Mouse (Mus musculus): ENCODE results near the gene Wdr62.
A peak's percentile ranks its signal among the peaks of the same experiment; 100 is the strongest.
"Not testable (repeated sequence)": the region's sequence is repeated elsewhere in the genome, so short reads cannot be mapped to it uniquely, and the experiment has no call there.

Gene Wdr62

GRCm38 (mm10) chr7:30265531-30265930, 14.7 kb downstream of the Wdr62 start:
- DNase-seq (ENCODE audit: low spot score in 2 of 2) = no peak

GRCm38 (mm10) chr7:30265041-30265440, 15.2 kb downstream of the Wdr62 start:
- no peak for DNase-seq (ENCODE audit: low spot score in 2 of 2)

GRCm38 (mm10) chr7:30251956-30252954, 28.0 kb downstream of the Wdr62 start:
- no peak for DNase-seq (ENCODE audit: low spot score in 2 of 2)

- not testable (repeated sequence) for DNase-seq (ENCODE audit: low spot score in 2 of 2)
These were observed 42.8 kb downstream of the Wdr62 start for GRCm38 (mm10) chr7:30237374-30237773.

GRCm38 (mm10) chr7:30235625-30236024, 44.6 kb downstream of the Wdr62 start, which contains the start of gene Ovol3:
Ovol3 (minus strand) TSS chr7:30235725.
- no peak for DNase-seq (ENCODE audit: low spot score in 2 of 2)

GRCm38 (mm10) chr7:30235091-30235490, 45.1 kb downstream of the Wdr62 start:
- DNase-seq (ENCODE audit: low spot score in 2 of 2) = no peak

- no peak for DNase-seq (ENCODE audit: low spot score in 2 of 2)
These were observed 45.9 kb downstream of the Wdr62 start for GRCm38 (mm10) chr7:30234276-30234858.

GRCm38 (mm10) chr7:30233387-30233786, 46.8 kb downstream of the Wdr62 start:
- DNase-seq (ENCODE audit: low spot score in 2 of 2) = peak in 1 of 2 experiments; percentile 13

GRCm38 (mm10) chr7:30232631-30233148, 47.5 kb downstream of the Wdr62 start:
- DNase-seq (ENCODE audit: low spot score in 2 of 2) = peak in 1 of 2 experiments; percentile 28

GRCm38 (mm10) chr7:30231669-30232454, 48.4 kb downstream of the Wdr62 start, which contains the start of the genes Polr2i and Tbcb:
Polr2i (plus strand) TSS chr7:30231948.
Tbcb (minus strand) TSS chr7:30232272.
- peak; percentile 98 to 99 for DNase-seq (ENCODE audit: low spot score in 2 of 2)

- peak in 1 of 2 experiments; percentile 5 for DNase-seq (ENCODE audit: low spot score in 2 of 2)
These were observed 48.9 kb downstream of the Wdr62 start for GRCm38 (mm10) chr7:30231328-30231668.

- no peak for DNase-seq (ENCODE audit: low spot score in 2 of 2)
These were observed 56.0 kb downstream of the Wdr62 start for GRCm38 (mm10) chr7:30224206-30224605.

GRCm38 (mm10) chr7:30222205-30222604, 58.0 kb downstream of the Wdr62 start:
- DNase-seq (ENCODE audit: low spot score in 2 of 2) = no peak

- DNase-seq (ENCODE audit: low spot score in 2 of 2) = no peak
These were observed 58.8 kb downstream of the Wdr62 start for GRCm38 (mm10) chr7:30221433-30221832.

- DNase-seq (ENCODE audit: low spot score in 2 of 2) = no peak
These were observed 60.2 kb downstream of the Wdr62 start for GRCm38 (mm10) chr7:30220008-30220356.

- DNase-seq (ENCODE audit: low spot score in 2 of 2) = peak in 1 of 2 experiments; percentile 26
These were observed 60.8 kb downstream of the Wdr62 start for GRCm38 (mm10) chr7:30219293-30220007.

GRCm38 (mm10) chr7:30217277-30217676, 62.9 kb downstream of the Wdr62 start:
- DNase-seq (ENCODE audit: low spot score in 2 of 2) = no peak

- peak; percentile 55 to 61 for DNase-seq (ENCODE audit: low spot score in 2 of 2)
These were observed 63.5 kb downstream of the Wdr62 start for GRCm38 (mm10) chr7:30216723-30217151.

GRCm38 (mm10) chr7:30215875-30216274, 64.3 kb downstream of the Wdr62 start:
- DNase-seq (ENCODE audit: low spot score in 2 of 2) = no peak

- no peak for DNase-seq (ENCODE audit: low spot score in 2 of 2)
These were observed 66.3 kb downstream of the Wdr62 start for GRCm38 (mm10) chr7:30213881-30214280.

- DNase-seq (ENCODE audit: low spot score in 2 of 2) = no peak
These were observed 69.2 kb downstream of the Wdr62 start for GRCm38 (mm10) chr7:30211025-30211424.

All from frontal cortex, postnatal 36 days (tissue).